Mouse (Mus musculus): ENCODE results near the gene Igfbp2. TPM values are rescaled to one million over a fixed set of nuclear protein-coding genes. Genes with fewer than 3 reads are reported as not detected.

Igfbp2 gene
- polyA plus RNA-seq, 1 experiment from 2014 or later = not detected

- no peaks in the 10 kb centered on the region for H3K79me2 ChIP-seq (ENCODE audit: inconsistent target)
- no peak overlapping the region for H3K4me3 ChIP-seq (ENCODE audit: inconsistent target)
- H3K36me3 ChIP-seq (ENCODE audit: inconsistent target) = no peaks in the 10 kb centered on the region
- no peak overlapping the region for H3K27ac ChIP-seq
Measured at GRCm38 (mm10) chr1:72869275-72869674, 45.0 kb downstream of the Igfbp2 start.

- Histone ChIP-seq H3K27ac (no peak overlapping the region), H3K36me3 (ENCODE audit: inconsistent target) (no peaks in the 10 kb centered on the region), H3K4me3 (ENCODE audit: inconsistent target) (no peak overlapping the region), H3K79me2 (ENCODE audit: inconsistent target) (no peaks in the 10 kb centered on the region)
- 8% methylated on average over 20 of the region's 22 CpGs for WGBS (ENCODE audit: missing documents)
Measured at GRCm38 (mm10) chr1:72869681-72870614, 45.6 kb downstream of the Igfbp2 start.

GRCm38 (mm10) chr1:72870615-72871336 lies 46.5 kb downstream of the Igfbp2 start:
- Histone ChIP-seq H3K27ac (no peak overlapping the region), H3K36me3 (ENCODE audit: inconsistent target) (no peaks in the 10 kb centered on the region)
- under 1% methylated on average over 19 of the region's 20 CpGs for WGBS (ENCODE audit: missing documents)

GRCm38 (mm10) chr1:72871337-72871696 lies 47.0 kb downstream of the Igfbp2 start:
- Histone ChIP-seq H3K27ac (no peak overlapping the region), H3K4me3 (ENCODE audit: inconsistent target) (no peak overlapping the region), H3K36me3 (ENCODE audit: inconsistent target) (no peaks in the 10 kb centered on the region), H3K79me2 (ENCODE audit: inconsistent target) (no peaks in the 10 kb centered on the region)
- WGBS (ENCODE audit: missing documents) = 2% methylated on average over 5 of the region's 6 CpGs

More at GRCm38 (mm10) chr1:72870615-72871336, 46.5 kb downstream of the Igfbp2 start:
- Histone ChIP-seq H3K79me2 (ENCODE audit: inconsistent target) (no peaks in the 10 kb centered on the region), H3K4me3 (ENCODE audit: inconsistent target) (no peak overlapping the region)

GRCm38 (mm10) chr1:72871697-72872411 lies 47.6 kb downstream of the Igfbp2 start:
- 3% methylated on average over 33 of the region's 34 CpGs for WGBS (ENCODE audit: missing documents)
- Histone ChIP-seq H3K27ac (no peak overlapping the region), H3K79me2 (ENCODE audit: inconsistent target) (no peaks in the 10 kb centered on the region), H3K36me3 (ENCODE audit: inconsistent target) (no peaks in the 10 kb centered on the region), H3K4me3 (ENCODE audit: inconsistent target) (no peak overlapping the region)

GRCm38 (mm10) chr1:72872521-72872920 lies 48.2 kb downstream of the Igfbp2 start:
- Histone ChIP-seq H3K4me3 (ENCODE audit: inconsistent target) (no peak overlapping the region), H3K79me2 (ENCODE audit: inconsistent target) (no peaks in the 10 kb centered on the region), H3K36me3 (ENCODE audit: inconsistent target) (no peaks in the 10 kb centered on the region), H3K27ac (no peak overlapping the region)
- 4% methylated on average over 8 of the region's 8 CpGs for WGBS (ENCODE audit: missing documents)

GRCm38 (mm10) chr1:72873078-72873477 lies 48.8 kb downstream of the Igfbp2 start:
- Histone ChIP-seq H3K4me3 (ENCODE audit: inconsistent target) (no peak overlapping the region), H3K27ac (no peak overlapping the region), H3K79me2 (ENCODE audit: inconsistent target) (no peaks in the 10 kb centered on the region), H3K36me3 (ENCODE audit: inconsistent target) (no peaks in the 10 kb centered on the region)
- 3% methylated on average over 16 of the region's 16 CpGs for WGBS (ENCODE audit: missing documents)

GRCm38 (mm10) chr1:72873511-72874286 lies 49.4 kb downstream of the Igfbp2 start:
- Histone ChIP-seq H3K79me2 (ENCODE audit: inconsistent target) (no peaks in the 10 kb centered on the region), H3K4me3 (ENCODE audit: inconsistent target) (no peak overlapping the region), H3K36me3 (ENCODE audit: inconsistent target) (no peaks in the 10 kb centered on the region), H3K27ac (no peak overlapping the region)
- WGBS (ENCODE audit: missing documents) = 2% methylated on average over 39 of the region's 43 CpGs

- H3K27ac ChIP-seq = no peak within 1 kb of the TSS
- no peaks in the 10 kb centered on the region for H3K36me3 ChIP-seq (ENCODE audit: inconsistent target)
- H3K79me2 ChIP-seq (ENCODE audit: inconsistent target) = no peaks in the 10 kb centered on the region
- no peak within 1 kb of the TSS for H3K4me3 ChIP-seq (ENCODE audit: inconsistent target)
- 6% methylated on average over 38 of the region's 38 CpGs for WGBS (ENCODE audit: missing documents)
Measured at GRCm38 (mm10) chr1:72874287-72875211, 50.2 kb downstream of the Igfbp2 start, which contains the start of gene Igfbp5. Gene Igfbp5 (minus strand): TSS chr1:72874884.

GRCm38 (mm10) chr1:72875708-72876107 lies 51.4 kb downstream of the Igfbp2 start:
- WGBS (ENCODE audit: missing documents) = 0% methylated on average over 3 of the region's 3 CpGs
- H3K79me2 ChIP-seq (ENCODE audit: inconsistent target) = no peaks in the 10 kb centered on the region
- H3K36me3 ChIP-seq (ENCODE audit: inconsistent target) = no peaks in the 10 kb centered on the region
- H3K4me3 ChIP-seq (ENCODE audit: inconsistent target) = no peak overlapping the region
- no peak overlapping the region for H3K27ac ChIP-seq

- H3K36me3 ChIP-seq (ENCODE audit: inconsistent target) = no peaks in the 10 kb centered on the region
- H3K27ac ChIP-seq = no peak overlapping the region
- no peaks in the 10 kb centered on the region for H3K79me2 ChIP-seq (ENCODE audit: inconsistent target)
- WGBS (ENCODE audit: missing documents) = 51% methylated on average over 3 of the region's 3 CpGs
- no peak overlapping the region for H3K4me3 ChIP-seq (ENCODE audit: inconsistent target)
Measured at GRCm38 (mm10) chr1:72876111-72876510, 51.8 kb downstream of the Igfbp2 start.

- Histone ChIP-seq H3K27ac (no peak overlapping the region), H3K36me3 (ENCODE audit: inconsistent target) (no peaks in the 10 kb centered on the region), H3K4me3 (ENCODE audit: inconsistent target) (no peak overlapping the region), H3K79me2 (ENCODE audit: inconsistent target) (no peaks in the 10 kb centered on the region)
- WGBS (ENCODE audit: missing documents) = 2% methylated on average over 3 of the region's 3 CpGs
Measured at GRCm38 (mm10) chr1:72877892-72878291, 53.6 kb downstream of the Igfbp2 start.

Measured in macrophage (primary cell).